11 mouse cellular contexts compared by ENCODE assay signal in the genomic region with DNA sequence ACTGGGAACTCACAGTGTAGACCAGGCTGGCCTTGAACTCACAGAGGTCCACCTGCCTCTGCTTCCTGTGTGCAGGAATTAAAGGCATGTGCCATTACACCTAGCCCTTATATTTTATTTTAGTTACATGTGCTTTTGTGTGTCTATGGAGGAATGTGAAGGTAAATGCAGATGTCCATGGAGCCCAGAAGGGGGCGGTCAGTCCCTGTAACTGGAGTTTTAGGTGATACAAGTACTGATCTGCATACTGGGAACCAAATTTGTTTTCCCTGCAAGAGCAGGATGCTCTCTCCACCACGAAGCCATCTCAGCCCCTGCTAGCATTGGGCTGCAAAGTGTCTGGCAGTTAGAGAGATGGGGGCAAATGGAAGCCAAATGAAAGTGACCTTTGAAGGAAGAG. TPM values are rescaled to one million over a fixed set of nuclear protein-coding genes. Genes with fewer than 3 reads are reported as not detected.
DNase-seq lines count a peak whose midpoint lies in the region; ATAC-seq and TF ChIP-seq lines count a peak whose summit lies in the region.
"Had no signal": no experiment of that assay in that cellular context is flagged by ENCODE, and none has a peak within 500 bp of the region (broad histone marks: within the 10 kb centered on the region; RNA-seq: fewer than 3 reads in every experiment).

No protein-coding gene starts in this region.

- no peaks in the 10 kb centered on the region for H3K27me3 ChIP-seq in kidney, adult 2 months (replicated peaks; ENCODE audit: control insufficient read depth, insufficient read depth, low read length)
- no peaks in the 10 kb centered on the region for H3K27me3 ChIP-seq in MEL (ENCODE audit: control insufficient read depth in 1 of 2, insufficient read depth in 2 of 2, low read length in 2 of 2)
- H3K27me3 ChIP-seq in embryonic facial prominence, embryonic 14.5 days (replicated peaks; ENCODE audit: control insufficient read depth, insufficient read depth, low read length) = no peaks in the 10 kb centered on the region
- H3K27me3 ChIP-seq: midbrain, embryonic 12.5 days had no signal

- WGBS in kidney, adult 2 months = 18% methylated on average over 2 of the region's 2 CpGs
- 12% methylated on average over 2 of the region's 2 CpGs for WGBS in embryonic facial prominence, embryonic 14.5 days

- TF ChIP-seq CTCF in kidney, adult 2 months (conservative IDR thresholded peaks at IDR 0.05; ENCODE audit: insufficient read depth, insufficient read length, low read depth, low read length) = peak; percentile 59
- peak; percentile 33 to 59 (median 36); a peak in 4 of 6 replicates for TF ChIP-seq CTCF in MEL (IDR thresholded peaks at IDR 0.05 in 2 of 3, conservative IDR thresholded peaks at IDR 0.05 in 1 of 3; ENCODE audit: control insufficient read depth in 1 of 3, insufficient read depth in 1 of 3, low read depth in 2 of 3, low read length in 3 of 3, poor library complexity in 1 of 3, severe bottlenecking in 1 of 3)

- TF ChIP-seq EP300 in MEL (IDR thresholded peaks at IDR 0.05; ENCODE audit: low read depth in 1 of 2, low read length in 2 of 2) = no peak

- no peak overlapping the region for H3K4me2 ChIP-seq in embryonic facial prominence, embryonic 14.5 days (ENCODE audit: low read depth, low read length)
- H3K4me2 ChIP-seq: midbrain, embryonic 12.5 days had no signal

- ATAC-seq in embryonic facial prominence, embryonic 14.5 days (ENCODE audit: low read depth) = no peak
- ATAC-seq: inflammation-experienced regulatory T-cells, adult 6 months had no signal

- intact Hi-C loops in left cerebral cortex, postnatal 4 days (cut with DNase I) = loop anchor here (5.0 kb wide), 2 partner anchors 37 to 747 kb away; partner anchors contain the start of gene Nme6

- peaks cover 37% of the 10 kb centered on the region for H3K79me2 ChIP-seq in MEL (ENCODE audit: control insufficient read depth, insufficient read depth, low read length, poor library complexity)

- H3K9ac ChIP-seq in MEL (ENCODE audit: control insufficient read depth, low read depth, low read length, poor library complexity, severe bottlenecking) = no peak overlapping the region
- H3K9ac ChIP-seq in embryonic facial prominence, embryonic 14.5 days (ENCODE audit: low read depth, low read length) = no peak overlapping the region
- H3K9ac ChIP-seq: midbrain, embryonic 12.5 days had no signal

- H3K4me3 ChIP-seq in kidney, adult 2 months (ENCODE audit: insufficient read depth, low read depth, low read length) = no peak overlapping the region
- H3K4me3 ChIP-seq in MEL (ENCODE audit: control insufficient read depth in 1 of 2, insufficient read depth in 1 of 2, low read depth in 2 of 2, low read length in 2 of 2) = no peak overlapping the region
- no peak overlapping the region for H3K4me3 ChIP-seq in embryonic facial prominence, embryonic 14.5 days (ENCODE audit: low read depth, low read length)
- H3K4me3 ChIP-seq: midbrain, embryonic 12.5 days had no signal

- peaks cover 4% of the 10 kb centered on the region; the same call in 1 of the 2 replicates for H3K4me1 ChIP-seq in kidney, adult 2 months (ENCODE audit: control insufficient read depth, insufficient read depth, low read length)
- peaks cover 0 to 9% of the 10 kb centered on the region in 2 experiments; a peak in 2 of 4 replicates for H3K4me1 ChIP-seq in MEL (ENCODE audit: control insufficient read depth in 1 of 2, insufficient read depth in 2 of 2, low read length in 2 of 2)
- peaks cover 14% of the 10 kb centered on the region for H3K4me1 ChIP-seq in embryonic facial prominence, embryonic 14.5 days (ENCODE audit: control insufficient read depth, insufficient read depth, low read length)

- H3K27ac ChIP-seq in kidney, adult 2 months (ENCODE audit: insufficient read depth, low read depth, low read length) = no peak overlapping the region
- H3K27ac ChIP-seq in MEL (ENCODE audit: control insufficient read depth, low read depth, low read length) = no peak overlapping the region
- H3K27ac ChIP-seq in embryonic facial prominence, embryonic 14.5 days (replicated peaks; ENCODE audit: low read depth, low read length) = no peak overlapping the region
- H3K27ac ChIP-seq: midbrain, embryonic 12.5 days had no signal

- TF ChIP-seq RAD21 in MEL (IDR thresholded peaks at IDR 0.05; ENCODE audit: low read depth, low read length) = peak; percentile 35

- DNase-seq in kidney, adult 2 months = no peak
- DNase-seq in kidney, adult 8-10 months = no peak
- DNase-seq in A20 (ENCODE audit: low read depth, low spot score) (peak; percentile 61), MEL (ENCODE audit: low read depth, low spot score) (peak; percentile 64)
- DNase-seq in embryonic facial prominence, embryonic 14.5 days (ENCODE audit: low spot score) = peak; percentile 64
- no peak for DNase-seq in frontal cortex, postnatal 25 days (ENCODE audit: low spot score in 2 of 2)
- no peak for DNase-seq in left cerebral cortex, postnatal 4 days
- DNase-seq: thymus, adult 18-20 months had no signal

- no peaks in the 10 kb centered on the region for H3K9me3 ChIP-seq in MEL (replicated peaks; ENCODE audit: insufficient read depth, low read length)
- H3K9me3 ChIP-seq in embryonic facial prominence, embryonic 14.5 days (ENCODE audit: control insufficient read depth, low read length) = no peaks in the 10 kb centered on the region
- H3K9me3 ChIP-seq: midbrain, embryonic 12.5 days had no signal

- no peak for TF ChIP-seq POLR2A in kidney, adult 2 months (IDR thresholded peaks at IDR 0.05; ENCODE audit: low read depth, low read length)
- no peak for TF ChIP-seq POLR2A in MEL (IDR thresholded peaks at IDR 0.05; ENCODE audit: control insufficient read depth in 1 of 2, insufficient read depth in 1 of 2, low read depth in 1 of 2, low read length in 2 of 2, poor library complexity in 1 of 2)

- no peaks in the 10 kb centered on the region for H3K36me3 ChIP-seq in kidney, adult 2 months (ENCODE audit: control insufficient read depth, insufficient read depth, low read length)
- H3K36me3 ChIP-seq in MEL (ENCODE audit: control insufficient read depth in 1 of 2, insufficient read depth in 2 of 2, low read length in 2 of 2) = peaks cover 0 to 6% of the 10 kb centered on the region in 2 experiments; a peak in 3 of 4 replicates
- H3K36me3 ChIP-seq in embryonic facial prominence, embryonic 14.5 days (ENCODE audit: control insufficient read depth, insufficient read depth, low read length) = peaks cover 17% of the 10 kb centered on the region

TF ChIP-seq in MEL, 35 proteins besides CTCF, POLR2A, EP300 and RAD21:
- 0 out of 2 replicates have a peak, but pooled peaks have one; percentile 42 for TF ChIP-seq MAX (IDR thresholded peaks at IDR 0.05; ENCODE audit: low read length)
- TF ChIP-seq NRF1 (IDR thresholded peaks at IDR 0.05; ENCODE audit: insufficient read depth, low read depth, low read length, poor library complexity, severe bottlenecking) = no peak
- TF ChIP-seq POLR2AphosphoS2 (IDR thresholded peaks at IDR 0.05; ENCODE audit: low read length) = no peak
- no peak for TF ChIP-seq MEF2A (IDR thresholded peaks at IDR 0.05; ENCODE audit: extremely low read depth, insufficient replicate concordance, low read depth, low read length, poor library complexity, severe bottlenecking)

RNA-seq across cellular contexts. Expression of gene Tma7, which starts 2.5 kb away (rescaled TPM):
- polyA plus RNA-seq in kidney, adult 2 months (2012; rRNA removed) = 42.4 and 80.7 TPM in 2 replicates
- 346 and 400 TPM in 2 replicates for total RNA-seq in MEL (2012; rRNA removed)
- polyA plus RNA-seq in MEL (2012; ENCODE audit: insufficient read depth in 1 of 2, insufficient read length in 2 of 2, low read depth in 1 of 2, low replicate concordance in 2 of 2, missing spikeins in 1 of 2) = 100 to 1,000 TPM in 1 of 2 experiments, not detected in 1; 366 TPM
- polyA plus RNA-seq in embryonic facial prominence, embryonic 14.5 days (2014; fragmentation: Nextera tagmentation; extraction: Ambion mirVana) = 612 and 655 TPM in 2 replicates
- total RNA-seq in left cerebral cortex, postnatal 4 days (2021) = 100 to 1,000 TPM; 385 to 398 TPM

RNA-seq across cellular contexts. Expression of gene Ccdc51, which starts 2.6 kb away (rescaled TPM):
- polyA plus RNA-seq in kidney, adult 2 months (2012; rRNA removed) = 11.4 and 11.7 TPM in 2 replicates
- 26.8 and 28.4 TPM in 2 replicates for total RNA-seq in MEL (2012; rRNA removed)
- 10 to 100 TPM in 1 of 2 experiments, not detected in 1; 15.1 TPM for polyA plus RNA-seq in MEL (2012; ENCODE audit: insufficient read depth in 1 of 2, insufficient read length in 2 of 2, low read depth in 1 of 2, low replicate concordance in 2 of 2, missing spikeins in 1 of 2)
- 11.4 and 11.6 TPM in 2 replicates for polyA plus RNA-seq in embryonic facial prominence, embryonic 14.5 days (2014; fragmentation: Nextera tagmentation; extraction: Ambion mirVana)
- 1 to 10 TPM; 7.9 to 8.4 TPM for total RNA-seq in left cerebral cortex, postnatal 4 days (2021)

RNA-seq across cellular contexts. Expression of gene Plxnb1, which starts 10.3 kb away (rescaled TPM):
- 16.7 and 21.7 TPM in 2 replicates for polyA plus RNA-seq in kidney, adult 2 months (2012; rRNA removed)
- not detected in 2 replicates for total RNA-seq in MEL (2012; rRNA removed)
- polyA plus RNA-seq in MEL (2012; ENCODE audit: insufficient read depth in 1 of 2, insufficient read length in 2 of 2, low read depth in 1 of 2, low replicate concordance in 2 of 2, missing spikeins in 1 of 2) = under 1 TPM in 1 of 2 experiments, not detected in 1; 0.07 TPM
- 9.1 and 9.7 TPM in 2 replicates for polyA plus RNA-seq in embryonic facial prominence, embryonic 14.5 days (2014; fragmentation: Nextera tagmentation; extraction: Ambion mirVana)
- total RNA-seq in left cerebral cortex, postnatal 4 days (2021) = 100 to 1,000 TPM in 1 of 2 experiments, 10 to 100 TPM in 1; 90.0 to 105 TPM
- total RNA-seq: granulocyte monocyte progenitor cell, adult 5-6 weeks had no signal

RNA-seq across cellular contexts. Expression of gene Atrip, which starts 11.0 kb away (rescaled TPM):
- 20.2 and 20.9 TPM in 2 replicates for polyA plus RNA-seq in kidney, adult 2 months (2012; rRNA removed)
- total RNA-seq in MEL (2012; rRNA removed) = 18.0 and 18.4 TPM in 2 replicates
- 10 to 100 TPM in 1 of 2 experiments, not detected in 1; 35.3 TPM for polyA plus RNA-seq in MEL (2012; ENCODE audit: insufficient read depth in 1 of 2, insufficient read length in 2 of 2, low read depth in 1 of 2, low replicate concordance in 2 of 2, missing spikeins in 1 of 2)
- 19.5 and 25.0 TPM in 2 replicates for polyA plus RNA-seq in embryonic facial prominence, embryonic 14.5 days (2014; fragmentation: Nextera tagmentation; extraction: Ambion mirVana)
- total RNA-seq in left cerebral cortex, postnatal 4 days (2021) = 10 to 100 TPM; 33.4 to 37.4 TPM

RNA-seq across cellular contexts. Expression of gene Trex1, which starts 25.4 kb away (rescaled TPM):
- 45.2 and 46.7 TPM in 2 replicates for polyA plus RNA-seq in kidney, adult 2 months (2012; rRNA removed)
- total RNA-seq in MEL (2012; rRNA removed) = 8.9 and 10.0 TPM in 2 replicates
- polyA plus RNA-seq in MEL (2012; ENCODE audit: insufficient read depth in 1 of 2, insufficient read length in 2 of 2, low read depth in 1 of 2, low replicate concordance in 2 of 2, missing spikeins in 1 of 2) = 10 to 100 TPM in 1 of 2 experiments, not detected in 1; 17.0 TPM
- 15.5 and 17.6 TPM in 2 replicates for polyA plus RNA-seq in embryonic facial prominence, embryonic 14.5 days (2014; fragmentation: Nextera tagmentation; extraction: Ambion mirVana)
- total RNA-seq in left cerebral cortex, postnatal 4 days (2021) = 10 to 100 TPM; 14.8 to 15.1 TPM

Comparison
In these comparisons a context has a peak if more than half of its experiments do, and no peak if none do; other contexts are left out.
1. DNase-seq: peak in A20 (single experiment), MEL (single experiment) and embryonic facial prominence, embryonic 14.5 days (single experiment); none in kidney, adult 2 months (single experiment), kidney, adult 8-10 months (0 of 2), frontal cortex, postnatal 25 days (0 of 2) and left cerebral cortex, postnatal 4 days (single experiment).